Mouse (Mus musculus) kidney, adult 2 months (tissue): ENCODE results near the gene Spns2. TPM values are rescaled to one million over a fixed set of nuclear protein-coding genes. Genes with fewer than 3 reads are reported as not detected.

ENCODE experiments used
- DNase-seq: peaks from one replicate; pipeline ENCODE4 v3.0.0; 2021
- H3K27ac ChIP-seq: fragments of 200-500 bp; 2 replicates; pipeline ENCODE4 v1.5.1; 2012; ENCODE audit warnings: low read depth, low read length, control low read depth, inconsistent platforms; ENCODE audit not compliant: insufficient read depth
- H3K27me3 ChIP-seq: fragments of 200-500 bp; replicated peaks from 2 replicates; pipeline ENCODE4 v1.6.1; 2012; ENCODE audit warnings: mild to moderate bottlenecking, moderate library complexity, low read length, inconsistent platforms; ENCODE audit not compliant: control insufficient read depth, insufficient read depth
- H3K36me3 ChIP-seq: fragments of 200-500 bp; 2 replicates; pipeline ENCODE4 v1.6.1; 2012; ENCODE audit warnings: mild to moderate bottlenecking, moderate library complexity, low read length, inconsistent platforms; ENCODE audit not compliant: control insufficient read depth, insufficient read depth
- H3K4me1 ChIP-seq: fragments of 200-500 bp; 2 replicates; pipeline ENCODE4 v1.6.1; 2011; ENCODE audit warnings: low read length; ENCODE audit not compliant: control insufficient read depth, insufficient read depth
- H3K4me3 ChIP-seq: fragments of 200-500 bp; 2 replicates; pipeline ENCODE4 v1.5.1; 2011; ENCODE audit warnings: mild to moderate bottlenecking, low read depth, low read length, control low read depth; ENCODE audit not compliant: insufficient read depth
- CTCF ChIP-seq: fragments of 200-500 bp; conservative IDR thresholded peaks from 2 replicates; pipeline ENCODE4 v1.5.1; 2011; ENCODE audit warnings: low read depth, mild to moderate bottlenecking, control low read depth, low read length, moderate library complexity, mixed read lengths; ENCODE audit not compliant: insufficient read depth, insufficient read length
- POLR2A ChIP-seq: fragments of 200-500 bp; IDR thresholded peaks from one replicate; pipeline ENCODE4 v1.6.1; 2011; ENCODE audit warnings: low read depth, low read length, control low read depth
- WGBS: fragments of 180-500 bp; shearing (Covaris S2); methylation state at CpG from one replicate; pipeline ENCODE4 v1.1.7; 2018; 5-methylcytosine and 5-hydroxymethylcytosine counted together
- polyA plus RNA-seq: library from polyadenylated mRNA; depleted of rRNA; stranded (reverse); fragments of >200 nt; gene quantifications from 2 replicates; pipeline ENCODE4 v1.2.3, GENCODE M21; 2012; rRNA removed

The Spns2 gene
- polyA plus RNA-seq, result 102 TPM in 2 replicates

GRCm38 (mm10) chr11:72489881-72490301 lies at the start of gene Spns2:
Spns2 (minus strand) TSS chr11:72489904.
- Histone ChIP-seq H3K27ac (no peak within 1 kb of the TSS), H3K36me3 (no peaks in the 10 kb centered on the region), H3K27me3 (no peaks in the 10 kb centered on the region), H3K4me1 (no peaks in the 10 kb centered on the region; the same call in 1 of the 2 replicates), H3K4me3 (peak within 1 kb of the TSS; percentile 67)
- DNase-seq, result peak; percentile 96
- no peak for TF ChIP-seq POLR2A
- TF ChIP-seq CTCF, result peak; percentile 42
- under 1% methylated on average over 42 of the region's 42 CpGs for WGBS

GRCm38 (mm10) chr11:72538811-72539210 lies 49.1 kb upstream of the Spns2 start:
- H3K4me3 ChIP-seq, result no peak overlapping the region
- no peaks in the 10 kb centered on the region for H3K4me1 ChIP-seq
- H3K36me3 ChIP-seq, result no peaks in the 10 kb centered on the region
- whole genome bisulfite sequencing, result 95% methylated on average over 7 of the region's 7 CpGs
- H3K27ac ChIP-seq, result no peak overlapping the region
- TF ChIP-seq CTCF, result no peak
- no peak for TF ChIP-seq POLR2A
- DNase-seq, result no peak
- H3K27me3 ChIP-seq, result no peaks in the 10 kb centered on the region

GRCm38 (mm10) chr11:72538037-72538755 lies 48.5 kb upstream of the Spns2 start:
- H3K27me3 ChIP-seq, result no peaks in the 10 kb centered on the region
- WGBS, result 55% methylated on average over 8 of the region's 8 CpGs
- TF ChIP-seq POLR2A, result no peak
- no peak for TF ChIP-seq CTCF
- no peaks in the 10 kb centered on the region for H3K4me1 ChIP-seq
- peak; percentile 52 for DNase-seq
- no peak overlapping the region for H3K4me3 ChIP-seq
- no peak overlapping the region for H3K27ac ChIP-seq
- no peaks in the 10 kb centered on the region for H3K36me3 ChIP-seq

- Histone ChIP-seq H3K27me3 (no peaks in the 10 kb centered on the region), H3K4me3 (no peak overlapping the region), H3K27ac (no peak overlapping the region), H3K4me1 (no peaks in the 10 kb centered on the region), H3K36me3 (no peaks in the 10 kb centered on the region)
- 95% methylated on average over 2 of the region's 2 CpGs for WGBS
- no peak for DNase-seq
- no peak for TF ChIP-seq POLR2A
- no peak for TF ChIP-seq CTCF
These were observed 47.8 kb upstream of the Spns2 start for GRCm38 (mm10) chr11:72537503-72537902.

GRCm38 (mm10) chr11:72535519-72535918 lies 45.8 kb upstream of the Spns2 start:
- H3K27me3 ChIP-seq, result no peaks in the 10 kb centered on the region
- no peaks in the 10 kb centered on the region for H3K4me1 ChIP-seq
- 90% methylated on average over 3 of the region's 3 CpGs for WGBS
- DNase-seq, result peak; percentile 17
- H3K27ac ChIP-seq, result no peak overlapping the region
- H3K4me3 ChIP-seq, result no peak overlapping the region
- no peak for TF ChIP-seq POLR2A
- TF ChIP-seq CTCF, result peak; percentile 52
- no peaks in the 10 kb centered on the region for H3K36me3 ChIP-seq

- Histone ChIP-seq H3K27me3 (no peaks in the 10 kb centered on the region), H3K4me1 (no peaks in the 10 kb centered on the region), H3K27ac (no peak overlapping the region), H3K4me3 (no peak overlapping the region), H3K36me3 (no peaks in the 10 kb centered on the region)
- DNase-seq, result no peak
- WGBS, result 78% methylated on average over 3 of the region's 3 CpGs
- no peak for TF ChIP-seq POLR2A
- no peak for TF ChIP-seq CTCF
These were observed 43.2 kb upstream of the Spns2 start for GRCm38 (mm10) chr11:72532890-72533289.

- Histone ChIP-seq H3K4me3 (no peak overlapping the region), H3K27me3 (no peaks in the 10 kb centered on the region), H3K36me3 (no peaks in the 10 kb centered on the region), H3K27ac (no peak overlapping the region), H3K4me1 (no peaks in the 10 kb centered on the region)
- DNase-seq, result peak; percentile 57
- TF ChIP-seq CTCF (peak; percentile 78), POLR2A (no peak)
- WGBS, result 50% methylated on average over 1 of the region's 1 CpGs
These were observed 41.9 kb upstream of the Spns2 start for GRCm38 (mm10) chr11:72531632-72532031.
